Mouse (Mus musculus) liver, embryonic 14.5 days (tissue): ENCODE results near the gene Zmiz1.

ENCODE experiments used
- CTCF ChIP-seq: IDR thresholded peaks from 2 replicates; pipeline ENCODE4 v1.5.1; 2016; ENCODE audit warnings: antibody characterized with exemption, low read depth, control low read depth
- EP300 ChIP-seq: IDR thresholded peaks from 2 replicates; pipeline ENCODE4 v1.6.1; 2016; ENCODE audit warnings: antibody characterized with exemption, low read depth

DNA sequence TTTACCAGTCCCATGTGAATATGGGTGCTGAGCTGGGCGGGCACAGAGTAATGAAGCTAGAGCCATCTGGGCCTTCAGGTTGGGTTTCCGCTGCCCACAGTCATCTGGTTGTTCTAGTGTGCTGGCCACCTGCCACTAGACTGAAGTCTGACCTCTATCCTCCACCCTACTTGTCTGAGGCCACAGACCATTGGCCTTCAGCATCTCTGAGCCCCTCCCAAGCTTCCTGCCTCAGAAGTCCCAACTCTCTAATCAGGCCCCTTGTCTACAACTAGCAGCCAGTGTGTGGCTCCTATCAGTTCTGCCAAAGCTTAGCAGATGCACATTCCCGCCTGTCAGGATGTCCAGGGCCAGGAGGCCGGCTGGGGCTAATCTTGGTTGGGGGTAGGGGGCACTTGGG is 65.9 kb downstream of the Zmiz1 start:
- TF ChIP-seq EP300 (peak; percentile 82), CTCF (no peak)
